Mouse (Mus musculus) C2C12 (cell line): ENCODE measurements around the gene Fads2.

Source experiments
- CTCF ChIP-seq: IDR thresholded peaks from one replicate; pipeline ENCODE4 v1.5.1; 2011; ENCODE audit not compliant: control insufficient read depth, insufficient read depth, insufficient read length
- MYOD1 ChIP-seq: IDR thresholded peaks from one replicate; pipeline ENCODE4 v1.6.1; 2011; ENCODE audit warnings: low read depth; ENCODE audit not compliant: control insufficient read depth, insufficient read length

GRCm38 (mm10) chr19:10056686-10057085, 44.9 kb downstream of the Fads2 start:
- TF ChIP-seq MYOD1 (no peak), CTCF (no peak)
